Mouse (Mus musculus) central nervous system, embryonic 18 days (tissue): ENCODE results near the gene Csf2ra. TPM values are rescaled to one million over a fixed set of nuclear protein-coding genes. Genes with fewer than 3 reads are reported as not detected.

Source experiments
- polyA plus RNA-seq: library from polyadenylated mRNA; depleted of rRNA; stranded (reverse); fragments of >200 nt; gene quantifications from 2 replicates; pipeline ENCODE4 v1.2.3, GENCODE M21; 2012; rRNA removed

Gene Csf2ra
- polyA plus RNA-seq, result 195 and 205 TPM in 2 replicates

GRCm38 (mm10) chr19:61227941-61228701 is at the start of gene Csf2ra:
Csf2ra (minus strand) TSS chr19:61228429.

DNA sequence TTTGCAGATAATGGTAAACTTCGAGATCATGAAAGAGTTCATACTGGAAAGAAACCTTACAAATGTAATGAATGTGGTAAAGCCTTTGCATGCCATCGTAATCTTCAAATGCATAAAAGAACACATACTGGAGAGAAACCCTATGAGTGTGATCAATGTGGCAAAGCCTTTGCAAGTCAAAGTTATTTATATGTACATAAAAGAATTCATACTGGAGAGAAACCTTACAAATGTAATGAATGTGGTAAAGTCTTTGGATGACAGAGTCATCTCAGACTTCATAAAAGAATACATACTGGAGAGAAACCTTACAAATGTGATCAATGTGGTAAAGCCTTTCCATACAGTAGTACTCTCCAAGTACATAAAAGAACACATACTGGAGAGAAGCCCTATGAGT is 44.6 kb downstream of the Csf2ra start, which contains the start of gene Gm6020:
Gene Gm6020 (plus strand): TSS at position 301 of the 400 bp plus-strand sequence.

GRCm38 (mm10) chr19:61175756-61176324 is 52.4 kb downstream of the Csf2ra start, which contains the start of gene Gm7102:
Gm7102 (minus strand) TSS chr19:61176309.

Other genes with a start within 250 kb of the Csf2ra start
- gene Zfp950, start 87.6 kb downstream of the Csf2ra start, polyA plus RNA-seq, result 28.5 and 29.7 TPM in 2 replicates
- 0.09 and 0.13 TPM in 2 replicates for gene Gm7102, start 52.1 kb downstream of the Csf2ra start, polyA plus RNA-seq
- gene Gm6020, start 44.5 kb downstream of the Csf2ra start, polyA plus RNA-seq, result not detected in 2 replicates
- not detected in 2 replicates for gene Gm21060, start 68.6 kb upstream of the Csf2ra start, polyA plus RNA-seq